Mouse (Mus musculus) cortical plate, adult 2 months (tissue): ENCODE results near the gene Arg2. TPM values are rescaled to one million over a fixed set of nuclear protein-coding genes. Genes with fewer than 3 reads are reported as not detected.

ENCODE experiments used
- H3K27ac ChIP-seq: fragments of 200-500 bp; 2 replicates; pipeline ENCODE4 v1.5.1; 2012; ENCODE audit warnings: low read length, control low read depth, inconsistent platforms; ENCODE audit not compliant: insufficient read depth
- H3K4me1 ChIP-seq: fragments of 200-500 bp; 2 replicates; pipeline ENCODE4 v1.6.1; 2011; ENCODE audit warnings: low read length; ENCODE audit not compliant: control insufficient read depth, insufficient read depth
- H3K4me3 ChIP-seq: fragments of 200-500 bp; 2 replicates; pipeline ENCODE4 v1.5.1; 2011; ENCODE audit warnings: mild to moderate bottlenecking, low read length, control low read depth; ENCODE audit not compliant: insufficient read depth
- CTCF ChIP-seq: fragments of 200-500 bp; IDR thresholded peaks from 2 replicates; pipeline ENCODE4 v1.5.1; 2011; ENCODE audit warnings: mild to moderate bottlenecking, control low read depth, low read length; ENCODE audit not compliant: insufficient read depth; ENCODE audit errors: extremely low read depth
- POLR2A ChIP-seq: fragments of 200-500 bp; IDR thresholded peaks from 2 replicates; pipeline ENCODE4 v1.6.1; 2011; ENCODE audit warnings: mild to moderate bottlenecking, low read length, control low read depth; ENCODE audit not compliant: insufficient read depth; ENCODE audit errors: extremely low read depth
- polyA plus RNA-seq: library from polyadenylated mRNA; depleted of rRNA; stranded (reverse); fragments of >200 nt; gene quantifications from 2 replicates; pipeline ENCODE4 v1.2.3, GENCODE M21; 2012

Gene Arg2
- polyA plus RNA-seq, 1 experiment = 2.9 TPM

DNA sequence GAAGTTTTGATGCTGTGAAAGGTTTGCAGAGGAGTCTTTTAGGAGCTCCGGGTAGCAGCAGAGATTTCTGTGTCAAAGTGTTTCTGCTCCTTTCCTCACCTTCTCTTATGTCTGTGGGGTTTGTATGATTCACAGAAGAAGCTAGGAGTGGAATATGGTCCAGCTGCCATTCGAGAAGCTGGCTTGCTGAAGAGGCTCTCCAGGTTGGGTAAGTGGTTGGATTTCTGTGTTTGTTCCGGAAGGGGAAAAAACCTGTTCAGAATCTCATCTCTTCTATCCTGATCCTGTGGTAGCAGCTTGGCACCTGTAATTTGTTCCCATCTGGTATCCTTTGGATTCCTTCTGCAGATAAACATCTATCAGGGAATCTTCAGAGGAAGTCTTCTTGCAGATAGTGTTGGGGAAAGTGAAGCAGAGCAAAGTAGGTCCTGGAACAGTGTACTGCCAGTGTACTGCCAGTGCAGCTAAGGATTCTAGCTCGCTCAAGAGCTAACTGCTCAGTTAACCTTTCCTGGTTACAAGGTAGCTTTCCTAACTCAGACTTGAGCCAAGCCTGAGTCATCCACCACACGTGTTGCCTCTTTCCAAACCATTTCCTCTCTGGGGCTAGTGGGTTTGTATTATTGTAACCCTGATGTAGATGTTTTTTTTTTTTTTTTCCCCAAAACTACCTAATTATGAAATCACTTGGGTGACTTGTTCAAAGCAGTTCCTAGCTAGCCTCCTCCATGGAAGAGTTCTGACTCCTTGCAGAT is 1.3 kb downstream of the Arg2 start:
- TF ChIP-seq POLR2A = no peak
- TF ChIP-seq CTCF = no peak
- peak overlapping the region; percentile 44; the same call in 1 of the 2 replicates for H3K4me3 ChIP-seq
- H3K27ac ChIP-seq = no peak overlapping the region
- H3K4me1 ChIP-seq = no peaks in the 10 kb centered on the region; the same call in none of the 2 replicates

DNA sequence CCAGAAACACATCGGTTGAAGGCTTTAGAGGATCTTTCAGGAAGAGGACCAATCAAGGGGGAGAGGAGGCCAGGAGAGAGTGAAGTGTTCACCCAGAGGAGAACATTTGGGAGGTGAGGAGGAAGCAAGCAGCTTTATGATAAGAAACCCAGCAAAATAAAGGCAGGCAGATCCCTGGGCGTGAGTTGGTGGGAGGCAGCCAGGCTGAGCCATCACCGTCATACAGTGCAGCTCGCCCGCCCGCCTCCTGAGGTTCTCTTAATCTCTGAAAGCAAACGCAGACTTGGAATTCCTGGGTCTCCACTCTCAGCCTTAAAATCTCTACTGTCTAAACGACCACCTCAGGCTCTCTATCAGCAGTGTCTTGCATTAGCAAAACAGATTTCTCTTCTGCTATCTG is 4.1 kb downstream of the Arg2 start:
- TF ChIP-seq POLR2A (no peak), CTCF (no peak)
- Histone ChIP-seq H3K27ac (no peak overlapping the region), H3K4me1 (no peaks in the 10 kb centered on the region; the same call in none of the 2 replicates), H3K4me3 (no peak overlapping the region)

DNA sequence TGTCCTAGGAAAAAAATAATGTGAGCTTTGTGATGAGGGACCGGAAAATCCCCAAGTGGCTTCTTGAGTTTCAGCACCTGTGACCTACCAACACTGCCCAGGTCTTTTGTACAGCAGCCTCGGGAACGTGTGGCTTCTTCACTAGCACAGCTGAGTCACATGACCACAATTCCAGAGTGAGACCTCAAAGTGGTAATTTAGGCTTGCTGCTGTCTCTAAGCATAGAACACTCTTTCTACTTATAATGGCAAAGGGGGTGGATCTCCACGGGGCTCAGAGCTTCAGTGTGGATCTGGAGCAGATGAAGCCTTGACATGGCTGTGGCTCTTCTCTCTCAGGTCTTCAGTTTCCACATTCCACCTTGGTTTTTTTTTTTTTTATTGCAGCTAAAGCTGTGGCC is 4.5 kb downstream of the Arg2 start:
- Histone ChIP-seq H3K4me1 (no peaks in the 10 kb centered on the region; the same call in none of the 2 replicates), H3K4me3 (no peak overlapping the region), H3K27ac (no peak overlapping the region)
- TF ChIP-seq POLR2A (no peak), CTCF (no peak)

DNA sequence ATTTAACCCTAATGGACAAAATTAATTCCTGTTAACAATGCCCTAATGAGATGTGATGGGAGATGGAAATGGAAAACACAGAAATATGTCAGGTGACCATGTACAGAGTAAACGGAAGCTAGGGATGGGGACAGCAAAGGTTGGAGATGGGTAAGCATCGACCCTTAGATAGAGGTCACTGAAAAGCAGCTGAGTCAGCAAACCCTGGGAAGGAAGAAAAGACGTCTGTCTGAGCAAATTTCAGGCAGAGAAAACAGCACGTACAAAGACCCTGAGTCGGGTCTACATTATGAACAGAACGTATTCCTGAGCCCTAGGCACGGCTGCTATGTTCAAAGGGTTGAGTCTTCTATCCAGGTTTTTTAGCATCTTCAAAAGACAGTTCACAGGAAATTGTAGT is 6.4 kb downstream of the Arg2 start:
- H3K4me1 ChIP-seq = no peaks in the 10 kb centered on the region; the same call in none of the 2 replicates
- no peak overlapping the region for H3K4me3 ChIP-seq
- TF ChIP-seq CTCF (no peak), POLR2A (no peak)
- H3K27ac ChIP-seq = no peak overlapping the region

DNA sequence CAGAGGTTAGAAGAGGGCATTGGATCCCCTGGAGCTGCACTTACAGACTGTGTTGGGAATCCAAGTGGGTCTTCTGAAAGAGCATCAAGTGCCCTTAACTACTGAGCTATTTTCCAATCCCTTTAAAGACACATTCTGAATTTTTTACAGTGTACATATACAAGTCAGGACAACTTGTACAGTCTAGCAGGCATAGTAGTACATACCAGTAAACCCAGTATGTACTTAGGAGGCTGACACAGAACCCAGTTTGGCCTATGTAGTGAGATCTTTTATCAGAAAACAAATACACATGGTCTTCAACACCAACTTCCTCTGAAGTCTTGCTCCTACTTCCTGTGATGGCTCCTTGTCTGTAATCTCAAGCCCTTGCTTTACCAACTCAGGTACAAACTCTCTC is 8.4 kb downstream of the Arg2 start:
- Histone ChIP-seq H3K27ac (no peak overlapping the region), H3K4me3 (no peak overlapping the region), H3K4me1 (no peaks in the 10 kb centered on the region; the same call in 1 of the 2 replicates)
- TF ChIP-seq CTCF = no peak
- no peak for TF ChIP-seq POLR2A

DNA sequence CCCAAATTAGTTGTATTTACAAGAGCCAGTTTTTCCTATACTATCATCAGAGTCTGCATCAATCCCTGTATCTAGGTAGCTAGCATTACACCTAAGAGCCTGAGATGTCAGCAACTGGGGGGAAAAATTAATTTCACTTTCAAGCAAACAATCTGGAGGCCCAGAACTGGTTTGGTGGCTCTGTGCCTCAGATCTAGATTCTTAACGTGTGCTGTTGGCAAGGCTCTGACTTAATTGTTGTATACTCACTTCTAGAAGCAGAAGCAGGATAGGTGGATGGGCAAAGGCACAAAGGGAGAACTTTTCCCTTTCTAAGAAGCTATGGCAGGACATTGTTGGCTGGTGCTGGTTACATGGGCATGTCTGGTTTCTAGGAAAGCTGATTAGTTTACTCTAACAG is 8.8 kb downstream of the Arg2 start:
- TF ChIP-seq POLR2A = no peak
- TF ChIP-seq CTCF = no peak
- Histone ChIP-seq H3K4me3 (no peak overlapping the region), H3K27ac (no peak overlapping the region), H3K4me1 (no peaks in the 10 kb centered on the region; the same call in 1 of the 2 replicates)

DNA sequence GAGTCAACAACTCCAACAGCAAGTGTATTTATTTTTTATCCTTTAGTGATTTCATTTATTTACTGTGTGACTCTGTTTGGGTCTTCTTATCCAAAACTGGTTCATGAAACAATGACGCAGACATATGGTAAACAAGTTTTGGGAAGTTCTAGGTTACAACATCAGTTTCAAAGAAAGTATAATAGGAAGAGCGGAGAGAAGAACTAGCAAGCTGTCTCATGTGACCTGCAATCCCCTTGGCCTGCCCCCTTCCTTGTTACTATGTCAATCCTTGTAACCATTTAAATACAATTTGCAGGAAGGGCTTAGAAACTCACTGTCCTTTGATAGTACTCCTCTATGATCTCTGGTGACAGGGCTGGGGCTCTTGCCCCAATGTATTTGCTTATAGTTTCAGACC is 10.2 kb downstream of the Arg2 start:
- Histone ChIP-seq H3K4me1 (no peaks in the 10 kb centered on the region), H3K27ac (no peak overlapping the region), H3K4me3 (no peak overlapping the region)
- no peak for TF ChIP-seq CTCF
- TF ChIP-seq POLR2A = no peak

DNA sequence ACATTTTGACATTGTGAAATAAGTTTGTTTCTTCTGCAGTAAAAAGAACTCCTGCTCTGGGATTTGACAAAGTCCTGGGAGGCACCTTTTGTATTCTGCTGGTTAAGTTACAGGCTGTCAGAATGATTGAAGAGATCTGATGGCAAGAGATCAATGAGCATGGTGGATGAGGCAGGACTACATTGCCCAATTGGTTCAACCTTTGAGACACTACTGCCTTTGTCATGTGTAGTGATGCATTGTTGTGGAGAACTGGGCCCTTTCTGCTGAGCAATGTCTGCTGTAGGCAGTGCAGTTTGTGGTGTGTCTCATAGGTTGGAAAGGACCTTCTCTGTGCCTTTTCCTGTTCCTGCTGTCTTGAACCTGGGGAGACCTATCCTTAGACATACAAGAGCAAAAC is 10.8 kb downstream of the Arg2 start:
- Histone ChIP-seq H3K4me3 (no peak overlapping the region), H3K27ac (no peak overlapping the region), H3K4me1 (no peaks in the 10 kb centered on the region)
- TF ChIP-seq CTCF (no peak), POLR2A (no peak)

DNA sequence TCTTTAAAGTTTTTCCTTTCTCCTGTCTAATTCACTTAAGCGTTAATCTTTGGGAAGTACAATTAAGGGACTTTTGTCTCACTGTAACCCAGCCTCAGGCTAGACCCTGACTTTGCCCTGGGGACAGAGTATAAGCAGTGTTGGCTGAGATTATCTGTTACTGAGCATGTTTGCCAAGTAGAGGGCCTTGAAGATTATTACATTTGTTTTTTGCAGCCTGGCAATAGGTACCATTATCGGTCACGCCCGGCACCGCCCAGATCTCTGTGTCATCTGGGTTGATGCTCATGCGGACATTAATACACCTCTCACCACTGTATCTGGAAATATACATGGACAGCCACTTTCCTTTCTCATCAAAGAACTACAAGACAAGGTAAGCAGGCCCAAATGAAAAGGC is 19.1 kb downstream of the Arg2 start:
- H3K4me1 ChIP-seq = no peaks in the 10 kb centered on the region
- no peak overlapping the region for H3K27ac ChIP-seq
- H3K4me3 ChIP-seq = no peak overlapping the region
- no peak for TF ChIP-seq POLR2A
- no peak for TF ChIP-seq CTCF

DNA sequence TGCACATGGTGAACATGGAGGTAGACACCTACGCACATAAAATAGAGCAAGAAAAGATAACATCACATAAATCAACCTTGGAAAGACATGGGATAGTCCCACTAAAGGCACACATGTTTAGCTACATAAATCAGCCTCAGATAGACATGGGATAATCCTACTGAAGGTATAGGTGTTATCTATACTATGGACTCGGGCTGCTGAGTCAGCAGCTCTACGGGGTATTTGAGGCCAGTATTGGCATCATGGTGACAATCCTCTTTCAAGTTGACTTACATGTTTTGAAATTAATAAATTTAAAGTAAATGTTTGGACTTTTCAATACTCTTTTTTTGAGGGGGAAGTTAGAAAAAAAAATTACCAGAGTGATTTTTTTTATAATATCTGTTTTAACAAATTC is 32.3 kb downstream of the Arg2 start:
- Histone ChIP-seq H3K27ac (no peak overlapping the region), H3K4me1 (peaks cover 2% of the 10 kb centered on the region; the same call in 1 of the 2 replicates), H3K4me3 (no peak overlapping the region)
- TF ChIP-seq POLR2A (no peak), CTCF (no peak)

DNA sequence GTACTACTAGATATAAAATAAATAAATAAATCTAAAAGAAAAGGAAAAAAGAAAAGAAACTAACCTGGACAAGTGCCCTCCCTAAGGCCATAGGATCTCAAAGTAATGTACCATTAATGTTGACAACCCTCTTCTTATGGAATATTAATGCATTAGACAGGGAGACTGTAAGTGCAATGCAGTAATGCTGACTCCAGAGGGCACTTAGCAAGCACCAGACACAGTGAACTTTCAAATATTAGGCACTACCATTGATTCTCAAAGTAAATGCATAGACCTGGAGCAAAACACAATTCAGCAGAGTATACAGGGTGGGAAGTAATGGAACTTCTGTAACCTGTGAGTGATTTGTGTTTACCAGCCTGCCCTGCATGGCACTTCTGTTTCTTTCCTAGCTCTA is 38.6 kb downstream of the Arg2 start:
- Histone ChIP-seq H3K27ac (no peak overlapping the region), H3K4me1 (peaks cover 10% of the 10 kb centered on the region), H3K4me3 (no peak overlapping the region)
- TF ChIP-seq CTCF (no peak), POLR2A (no peak)
